Mouse (Mus musculus) lung, postnatal 25 days (tissue): Measurements from ENCODE around the gene Ticam1.

Experiments
- DNase-seq: peaks from one replicate; pipeline ENCODE4 v3.0.0; 2022; ENCODE audit warnings: low spot score

The Ticam1 gene

DNA sequence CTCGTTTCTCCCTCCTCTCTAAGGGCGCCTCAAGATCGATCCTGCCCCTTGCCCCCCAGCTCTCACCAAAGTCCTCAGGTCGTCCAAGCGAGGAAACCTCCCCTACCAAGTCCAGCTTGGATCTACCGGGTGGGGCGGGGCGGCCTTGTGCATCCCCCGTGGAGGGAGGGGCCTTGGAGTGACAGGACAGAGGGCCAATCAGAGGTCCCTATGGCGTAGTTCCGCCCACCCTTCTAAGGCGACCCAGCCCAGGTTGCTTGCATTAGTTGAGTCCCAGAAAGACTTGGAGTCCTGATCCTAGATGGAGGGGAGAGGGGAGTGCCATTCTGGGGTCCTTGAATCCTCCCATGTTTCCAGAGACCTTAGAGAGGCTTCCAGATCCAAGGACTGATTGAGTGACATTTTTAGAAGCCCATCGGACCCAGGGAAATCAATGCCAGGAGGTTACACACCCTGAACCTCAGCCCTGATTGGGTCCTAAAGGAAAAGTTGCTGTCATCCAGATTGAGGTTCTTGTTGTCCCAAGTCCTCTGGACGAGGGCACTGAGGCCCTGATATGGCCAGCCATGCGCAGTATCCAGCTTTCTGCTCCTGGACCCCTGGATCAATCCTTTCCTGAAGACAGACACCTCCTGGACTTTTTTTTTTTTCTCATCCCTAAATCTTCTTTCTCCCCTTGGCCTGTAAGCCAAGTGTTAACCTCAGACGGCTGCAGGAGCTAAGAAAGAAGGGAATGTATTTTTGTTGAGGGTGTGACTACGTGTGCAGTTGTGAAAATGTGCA, 14.0 kb upstream of the Ticam1 start:
- DNase-seq = peak; percentile 98

DNA sequence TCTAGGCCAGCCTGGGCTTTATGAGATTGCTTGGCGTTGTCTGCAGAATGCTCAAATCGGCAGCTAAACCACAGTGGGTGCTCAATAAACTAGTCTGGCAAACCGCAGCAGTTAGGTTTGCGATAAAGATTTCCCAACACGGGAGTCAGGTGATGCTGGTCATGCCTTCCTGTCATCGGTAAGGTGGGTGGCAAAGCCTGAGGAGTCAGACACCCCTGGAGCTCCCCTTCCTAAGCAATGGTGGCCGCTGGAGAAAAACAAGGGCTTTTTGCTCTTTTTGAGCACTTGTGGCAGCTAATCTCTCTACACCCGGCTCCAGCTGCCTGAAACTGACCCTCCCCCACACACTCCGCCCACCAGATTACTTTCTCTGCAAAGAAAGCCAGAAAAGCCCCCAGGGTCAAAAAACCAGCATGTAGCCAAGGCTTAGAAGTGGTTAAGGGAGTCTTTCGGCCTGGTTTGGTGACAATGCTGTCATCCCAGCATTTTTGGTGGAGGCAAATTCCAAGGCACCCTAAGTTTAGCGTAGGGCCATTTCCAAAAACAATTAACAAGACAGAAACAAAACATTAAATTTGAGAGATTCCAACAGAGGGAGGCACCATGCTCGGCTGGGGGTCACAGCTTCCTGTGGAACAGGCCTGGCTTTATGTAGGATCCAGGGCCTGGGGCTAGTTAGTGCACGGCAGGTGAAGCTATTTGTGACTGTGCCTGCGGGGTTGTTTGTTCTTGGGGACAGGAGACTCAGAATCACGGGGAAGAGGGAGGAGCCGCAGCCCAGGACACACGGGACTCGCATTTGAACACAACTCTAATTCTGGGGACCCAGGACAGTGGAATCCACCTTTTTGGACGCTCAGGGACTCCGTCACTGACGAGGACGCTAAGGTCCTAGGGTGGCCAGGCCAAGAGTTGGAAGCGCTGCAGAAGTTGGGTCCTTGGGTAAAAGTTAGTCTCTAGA, 13.1 kb upstream of the Ticam1 start:
- peak; percentile 72 for DNase-seq

DNA sequence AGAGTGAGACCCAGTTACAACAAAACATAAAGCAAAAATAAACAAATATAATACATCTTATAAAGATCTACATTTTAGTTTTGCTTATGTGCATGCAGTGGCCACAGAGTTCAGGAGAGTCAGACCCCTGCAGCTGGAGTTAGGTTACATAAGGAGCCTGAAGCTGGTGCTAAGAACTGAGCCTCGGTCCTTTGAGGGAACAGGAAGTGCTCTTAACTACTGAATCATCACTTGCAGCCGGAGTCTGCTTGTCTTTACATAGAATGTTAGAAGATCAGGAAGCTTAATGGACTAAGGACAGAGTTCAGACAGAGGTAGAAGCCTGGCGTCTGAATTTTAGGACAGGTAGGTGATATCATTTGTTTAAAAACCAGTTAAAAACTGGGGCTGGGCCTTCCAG, 12.3 kb upstream of the Ticam1 start:
- no peak for DNase-seq

DNA sequence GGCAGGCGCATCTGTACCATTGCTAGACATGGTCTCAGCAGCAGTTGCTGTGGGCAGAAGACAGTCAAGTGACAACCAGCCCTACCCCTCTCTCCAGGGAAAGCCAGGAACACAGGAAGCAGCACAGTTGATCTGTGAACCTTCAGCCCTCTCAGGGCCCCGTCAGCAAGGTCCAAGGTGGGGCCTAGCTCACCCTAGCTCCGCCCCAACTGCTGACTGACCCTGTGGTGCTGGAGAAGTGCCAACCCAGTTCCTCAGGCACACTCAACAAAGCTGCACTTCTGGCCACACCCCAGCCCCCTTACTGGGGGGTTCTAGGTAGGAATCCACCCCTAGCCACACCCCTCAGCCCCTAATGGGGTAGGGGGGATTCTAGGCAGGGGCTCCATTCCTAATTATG, 11.2 kb upstream of the Ticam1 start:
- DNase-seq = peak; percentile 48

DNA sequence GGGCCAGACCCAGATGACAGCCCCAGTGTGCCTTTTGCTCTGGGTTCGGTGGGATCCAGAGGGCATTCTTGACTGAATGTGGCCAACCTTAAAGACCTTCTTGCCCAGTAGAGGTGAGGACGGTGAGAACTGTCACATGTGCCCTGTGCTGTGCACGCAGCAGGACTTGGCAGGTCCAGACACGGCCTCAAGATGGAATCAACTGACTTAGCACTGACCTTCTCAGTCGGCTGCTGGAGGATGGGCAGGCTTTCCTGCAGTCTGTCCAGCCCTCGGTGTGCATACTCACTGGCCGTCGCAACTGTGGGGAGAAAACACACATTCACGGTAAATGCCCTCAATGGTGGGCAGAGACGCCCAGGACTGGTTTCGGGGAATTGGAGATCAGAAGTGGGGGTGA, 9.4 kb upstream of the Ticam1 start:
- no peak for DNase-seq

DNA sequence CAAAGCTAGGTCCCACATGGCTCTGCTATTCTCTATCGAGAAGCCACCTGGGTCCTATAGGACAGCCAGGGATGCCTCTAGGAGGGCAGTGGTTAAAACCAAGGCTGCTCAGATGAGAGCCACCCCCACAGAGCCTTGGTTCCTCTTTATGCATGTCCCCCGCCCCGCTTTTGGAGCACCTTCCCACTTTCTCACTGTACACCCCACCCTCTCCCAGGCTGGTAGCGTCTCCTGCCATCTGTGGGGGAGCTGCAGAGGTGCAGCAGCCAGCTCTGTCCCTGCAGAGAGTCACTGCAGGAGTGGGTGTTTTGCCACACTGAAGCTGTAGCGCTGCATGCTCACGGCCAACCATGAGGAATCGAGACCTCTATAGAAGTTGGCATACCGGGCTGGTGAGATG, 6.7 kb upstream of the Ticam1 start:
- DNase-seq = no peak

DNA sequence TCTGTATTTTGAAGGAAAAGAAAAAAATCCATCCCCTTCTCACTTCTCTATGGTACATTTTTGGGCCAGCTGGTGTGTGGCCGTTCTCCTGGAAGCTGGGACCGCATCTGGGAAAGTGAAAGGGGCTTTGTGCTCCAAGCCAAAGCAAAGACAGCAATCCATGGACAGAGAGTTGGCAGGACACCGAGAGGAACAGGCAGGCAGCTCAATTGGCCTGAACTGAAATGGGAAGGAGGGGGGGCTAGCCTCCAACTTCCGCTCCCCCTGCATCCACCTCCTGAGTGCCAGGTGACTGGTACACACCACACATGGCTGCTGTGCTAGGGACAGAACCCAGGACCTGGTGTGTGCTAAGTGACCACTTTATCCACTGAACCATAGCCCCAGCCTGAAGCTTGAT, 6.2 kb upstream of the Ticam1 start:
- DNase-seq = no peak

DNA sequence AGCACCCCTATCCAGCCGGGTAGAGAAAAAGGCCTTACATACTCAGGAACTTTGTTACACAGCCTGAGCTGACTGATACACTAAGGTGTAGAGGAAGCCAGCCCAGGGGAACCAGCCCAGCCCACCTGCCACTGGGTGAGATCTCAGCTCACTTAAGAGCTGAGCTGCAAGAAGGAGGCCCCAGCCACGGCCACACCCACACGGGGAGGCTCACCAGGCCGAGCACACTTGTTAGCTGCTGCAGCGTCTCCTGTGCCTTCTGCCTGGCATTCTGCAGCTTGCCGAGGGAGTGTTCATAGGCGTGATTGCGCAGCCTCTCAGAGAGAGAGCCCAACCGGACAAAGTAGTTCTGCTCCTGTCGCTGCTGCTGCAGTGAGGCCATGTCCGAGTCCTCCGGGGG, 4.6 kb upstream of the Ticam1 start:
- DNase-seq = no peak

DNA sequence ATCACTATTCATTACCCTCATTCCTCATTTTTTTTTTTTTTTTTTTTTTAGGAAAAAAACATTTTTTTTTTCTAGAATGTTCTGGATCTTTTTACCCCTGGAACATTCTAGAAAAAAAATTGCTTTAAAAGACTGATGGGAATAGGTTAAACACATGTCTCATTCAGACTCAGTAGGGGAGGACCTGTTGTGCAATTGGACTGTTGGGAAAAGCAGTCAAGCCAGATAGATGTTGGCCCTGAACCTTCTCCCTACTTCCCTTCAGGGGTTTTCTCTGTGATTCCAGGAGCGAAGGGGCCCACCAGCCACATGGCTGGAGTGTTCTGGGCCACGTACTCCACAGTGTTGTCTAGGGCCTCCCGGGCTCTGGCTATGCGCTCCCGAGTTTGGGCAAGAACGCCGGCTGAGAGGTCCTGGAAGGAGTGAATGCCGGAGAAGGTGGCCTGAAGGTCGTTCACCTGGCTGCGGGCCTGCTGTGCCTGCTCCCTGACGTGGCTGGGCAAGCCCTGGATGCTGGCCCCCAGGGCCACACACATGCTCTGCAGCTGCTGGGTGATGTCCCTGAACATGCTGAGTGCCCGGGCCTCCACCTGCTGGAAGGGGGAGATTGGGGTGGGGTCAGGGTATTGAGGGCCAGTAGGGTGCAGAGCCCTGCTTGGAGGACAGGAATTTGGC, 3.0 kb upstream of the Ticam1 start:
- no peak for DNase-seq

DNA sequence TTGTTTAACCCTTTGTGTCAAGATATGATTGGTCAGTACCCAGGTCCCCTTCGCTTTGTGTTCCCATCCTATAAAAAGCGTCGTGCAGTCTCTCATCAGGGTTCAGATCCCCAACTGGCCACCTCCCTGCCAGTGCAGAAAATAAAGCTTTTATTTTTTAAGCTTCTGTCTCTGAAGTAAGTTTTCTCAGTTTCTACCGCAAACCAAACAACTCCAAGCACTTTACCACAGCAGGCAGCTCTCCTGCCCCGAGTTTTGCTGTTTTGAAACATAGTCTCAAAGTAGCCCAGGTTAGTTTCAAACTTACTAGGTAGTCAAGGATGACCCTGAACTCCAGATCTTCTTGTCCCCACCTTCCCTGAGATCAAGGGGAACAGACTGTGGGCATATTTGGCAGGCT, 1.8 kb upstream of the Ticam1 start:
- no peak for DNase-seq

DNA sequence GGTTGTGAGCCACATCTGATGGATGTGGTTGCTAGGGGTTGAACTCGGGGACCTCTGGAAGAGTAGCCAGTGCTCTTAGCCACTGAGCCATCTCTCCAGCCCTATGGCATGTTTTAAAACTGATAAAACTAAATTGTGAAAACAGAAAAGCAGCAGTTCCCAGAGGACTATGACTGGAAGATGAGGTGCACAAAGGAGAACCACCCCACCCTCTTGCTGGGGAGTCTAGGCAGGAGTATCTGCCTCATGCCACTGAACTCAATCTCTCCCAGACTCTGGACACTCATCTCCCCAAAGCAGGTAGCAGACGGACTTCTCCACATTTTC, 944 bp upstream of the Ticam1 start:
- DNase-seq = no peak

DNA sequence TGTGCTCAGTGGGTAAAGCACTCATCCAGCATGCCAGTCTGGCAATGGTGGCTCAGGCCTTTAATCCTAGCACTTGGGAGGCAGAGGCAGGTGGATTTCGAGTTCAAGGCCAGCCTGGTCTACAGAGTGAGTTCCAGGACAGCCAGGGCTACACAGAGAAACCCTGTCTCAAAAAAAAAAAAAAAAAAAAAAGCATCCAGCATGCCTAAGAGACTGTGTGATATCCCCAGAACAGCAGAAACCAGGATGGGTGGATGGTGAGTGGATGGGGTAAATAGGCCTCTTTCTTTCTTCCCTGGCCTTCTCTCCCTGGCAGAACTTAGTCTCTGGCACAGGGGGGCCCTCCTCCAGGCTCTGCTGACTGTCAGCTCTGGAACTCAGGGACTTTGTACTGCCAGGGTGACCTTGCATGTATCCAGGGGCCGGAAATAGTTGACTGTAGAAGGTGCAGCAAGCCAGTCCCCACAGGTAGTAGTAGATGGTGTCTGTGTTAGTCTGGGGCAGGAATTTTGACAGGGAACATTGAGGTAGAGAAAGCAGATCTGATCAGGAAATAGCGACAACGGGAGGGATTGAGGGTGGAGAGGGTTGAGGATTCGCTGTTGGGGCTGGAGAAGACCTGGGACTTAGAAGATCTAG, 625 bp downstream of the Ticam1 start:
- no peak for DNase-seq

DNA sequence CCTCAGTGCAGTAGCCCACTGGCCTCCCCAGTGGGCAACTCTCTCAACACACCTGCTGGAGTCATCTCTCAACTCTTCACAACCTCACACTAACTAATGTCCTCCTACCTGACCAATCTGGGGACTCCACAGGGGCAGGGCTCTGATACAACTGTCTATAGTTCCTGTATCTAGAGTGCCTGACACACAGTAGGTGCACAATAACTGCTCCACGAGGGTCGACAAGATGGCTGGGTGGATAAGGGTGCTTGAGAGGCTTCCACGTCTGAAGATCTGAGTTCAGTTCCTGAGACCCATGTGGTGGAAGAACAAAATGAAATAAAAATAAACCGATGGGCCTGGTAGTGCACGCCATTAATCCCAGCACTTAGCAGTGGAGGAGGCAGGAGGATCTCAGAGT, 2.6 kb downstream of the Ticam1 start:
- DNase-seq = no peak

DNA sequence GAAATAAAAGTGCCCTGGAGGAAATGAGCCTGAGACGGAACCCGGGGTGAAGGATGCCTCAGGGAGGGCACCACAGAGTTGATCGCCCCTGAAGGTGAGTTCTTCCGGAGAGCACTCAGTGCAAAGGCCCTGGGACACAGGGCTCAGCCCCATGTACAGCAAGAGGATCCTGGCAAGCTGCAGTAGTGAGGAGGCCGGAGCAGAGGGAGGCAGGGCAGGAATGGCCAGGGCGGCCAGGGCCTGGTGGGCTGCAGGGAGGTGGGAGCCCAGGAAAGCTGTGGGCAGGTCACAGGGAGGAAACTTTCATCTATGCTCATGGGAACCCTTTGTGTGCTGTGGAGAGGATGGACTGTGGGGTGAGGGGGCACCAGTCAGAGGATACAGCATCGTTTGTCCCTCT, 3.1 kb downstream of the Ticam1 start:
- no peak for DNase-seq

DNA sequence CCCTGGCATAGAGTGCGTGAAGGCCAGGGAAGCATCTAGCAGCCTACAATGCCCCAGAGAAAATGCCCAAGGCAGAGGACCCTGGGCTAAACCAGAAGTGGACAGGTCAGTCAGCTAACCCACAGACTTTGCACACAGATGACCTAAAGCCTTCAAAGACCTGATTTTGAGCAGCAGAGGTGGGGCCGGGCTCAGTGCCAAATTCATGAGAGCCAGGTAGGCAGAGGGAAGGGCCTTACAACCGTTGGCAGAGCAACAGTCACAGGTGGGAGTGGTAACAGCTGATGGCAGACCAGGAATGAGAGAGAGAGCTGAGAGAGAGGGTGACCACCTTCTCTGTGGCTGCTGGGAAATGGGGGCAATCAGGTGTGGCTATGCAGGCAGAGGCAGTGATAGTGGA, 3.9 kb downstream of the Ticam1 start:
- peak; percentile 55 for DNase-seq

DNA sequence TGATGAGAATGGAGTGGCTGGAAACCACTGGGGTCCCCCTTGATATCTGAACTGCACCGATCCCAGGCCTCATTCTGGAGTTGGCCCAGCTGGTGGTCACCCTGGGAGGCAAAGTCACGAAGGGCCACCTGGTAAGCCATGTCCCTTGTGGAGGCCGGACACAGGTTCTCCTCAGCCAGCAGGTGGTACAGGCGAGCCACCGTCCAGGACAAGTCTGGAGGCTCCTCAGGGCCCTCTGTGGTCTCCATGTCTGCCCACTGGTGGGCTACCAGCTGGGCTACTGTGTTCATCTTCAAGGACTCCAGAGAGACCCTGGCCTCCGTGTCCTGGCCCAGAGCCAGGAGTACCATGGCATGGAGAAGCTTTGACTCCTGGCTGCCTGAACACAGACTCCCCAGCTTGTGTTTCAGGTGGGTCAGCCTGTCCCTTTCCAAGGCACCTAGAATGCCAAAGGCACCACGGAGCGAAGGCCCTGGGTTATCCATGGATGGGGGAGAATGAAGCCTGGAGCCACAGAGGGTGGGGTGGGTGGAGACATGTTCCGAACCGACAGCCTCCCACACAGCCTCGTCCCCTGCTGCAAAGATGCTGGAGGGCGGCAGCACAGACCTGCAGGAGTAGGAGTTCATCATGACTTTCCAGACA, 4.9 kb downstream of the Ticam1 start:
- DNase-seq = no peak

DNA sequence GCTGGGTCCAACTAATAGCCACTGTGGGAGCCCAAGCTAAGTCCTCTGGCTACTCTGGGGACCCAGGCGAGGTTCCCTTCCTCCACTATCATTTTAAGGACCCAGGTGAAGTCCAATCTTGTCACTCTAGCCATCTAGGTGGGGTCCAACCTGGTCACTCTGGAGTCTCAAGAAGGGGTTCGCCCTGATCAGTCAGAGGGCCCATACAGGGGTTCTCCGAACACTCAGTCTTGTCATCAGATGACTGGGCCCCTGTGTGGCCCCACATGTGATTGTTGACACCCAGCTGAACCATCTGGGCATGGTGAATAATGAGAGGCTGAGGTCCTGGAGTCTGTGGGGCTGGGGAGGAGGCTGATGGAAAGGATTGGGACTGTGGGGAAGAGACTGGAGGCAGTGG, 6.8 kb downstream of the Ticam1 start:
- DNase-seq = no peak

DNA sequence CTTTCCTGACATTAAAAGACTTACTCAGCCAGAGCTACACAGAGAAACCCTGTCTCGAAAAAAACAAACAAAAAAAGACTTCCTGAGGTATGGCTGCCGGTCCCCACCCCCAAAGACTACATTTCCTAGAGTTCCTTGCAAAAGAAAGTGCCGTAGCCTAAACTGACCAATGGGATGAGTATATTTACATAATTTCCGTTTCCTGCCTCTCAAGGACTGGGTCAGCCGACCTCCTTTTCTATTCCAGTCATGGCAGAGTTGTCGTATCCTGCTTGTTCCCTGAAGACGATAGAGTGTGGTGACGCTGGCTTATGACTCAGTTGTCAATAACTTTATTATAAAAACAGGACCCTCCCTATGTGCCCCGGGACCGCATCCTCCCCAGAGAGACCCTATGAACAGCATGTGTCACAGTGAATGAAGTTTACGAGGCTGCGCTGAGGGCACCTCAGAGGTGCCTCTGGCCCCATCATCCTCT, 7.4 kb downstream of the Ticam1 start:
- peak; percentile 90 for DNase-seq

DNA sequence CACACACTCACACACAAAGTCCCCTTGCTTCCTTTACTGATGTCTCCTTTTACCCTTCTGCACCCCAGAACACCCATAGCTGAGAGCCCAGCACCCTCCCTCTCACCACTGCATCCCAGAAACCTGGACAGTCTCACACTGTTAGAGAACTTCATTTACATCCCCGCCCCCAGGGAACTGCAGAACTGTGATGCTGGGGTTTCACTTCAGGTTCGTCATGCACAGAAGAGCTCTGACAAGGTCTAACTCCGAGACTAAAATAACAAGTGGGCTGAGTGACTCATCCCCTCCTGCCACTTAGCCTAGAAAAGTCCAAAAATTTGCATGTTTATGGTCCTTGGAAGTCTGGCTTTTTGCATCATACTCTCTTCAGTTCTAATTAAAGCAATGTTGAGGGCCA, 10.3 kb downstream of the Ticam1 start:
- DNase-seq = peak; percentile 56

DNA sequence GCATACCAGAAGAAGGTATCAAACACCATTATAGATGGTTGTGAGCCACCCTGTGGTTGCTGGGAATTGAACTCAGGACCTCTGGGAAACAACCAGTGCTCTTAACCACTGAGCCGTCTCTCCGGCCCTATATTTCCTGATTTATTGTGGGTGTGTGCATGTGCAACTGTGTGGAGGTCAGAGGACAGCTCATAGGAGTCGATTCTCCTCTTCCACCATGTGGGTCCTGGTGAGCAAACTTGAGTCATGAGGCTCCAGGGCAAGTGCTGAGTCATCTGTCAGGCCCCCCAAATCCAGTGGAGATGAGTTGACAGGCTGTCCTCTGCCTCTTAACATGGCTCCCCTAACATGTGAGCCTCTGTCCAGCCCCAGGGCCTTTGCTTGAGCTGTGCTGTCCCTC, 10.7 kb downstream of the Ticam1 start:
- DNase-seq = no peak

DNA sequence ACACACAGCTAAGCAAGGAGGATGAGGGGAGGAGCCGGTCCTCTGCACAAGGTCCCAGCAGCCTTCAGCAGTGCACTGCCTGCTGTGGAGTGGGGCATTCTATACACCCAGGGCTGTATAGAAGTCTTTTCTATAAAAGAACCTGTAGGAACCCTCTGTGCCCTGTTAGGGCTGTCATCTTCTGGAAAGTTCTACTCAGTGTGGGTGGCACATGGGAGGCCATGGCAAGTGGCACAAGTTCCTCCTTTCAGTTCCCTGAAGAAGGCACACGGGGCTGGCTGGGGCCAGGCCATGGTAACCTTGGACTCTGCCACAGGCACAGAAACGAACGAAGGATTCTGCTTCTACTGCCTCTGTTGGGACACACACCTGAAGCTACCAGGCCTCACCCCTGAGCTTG, 11.6 kb downstream of the Ticam1 start:
- DNase-seq = no peak

DNA sequence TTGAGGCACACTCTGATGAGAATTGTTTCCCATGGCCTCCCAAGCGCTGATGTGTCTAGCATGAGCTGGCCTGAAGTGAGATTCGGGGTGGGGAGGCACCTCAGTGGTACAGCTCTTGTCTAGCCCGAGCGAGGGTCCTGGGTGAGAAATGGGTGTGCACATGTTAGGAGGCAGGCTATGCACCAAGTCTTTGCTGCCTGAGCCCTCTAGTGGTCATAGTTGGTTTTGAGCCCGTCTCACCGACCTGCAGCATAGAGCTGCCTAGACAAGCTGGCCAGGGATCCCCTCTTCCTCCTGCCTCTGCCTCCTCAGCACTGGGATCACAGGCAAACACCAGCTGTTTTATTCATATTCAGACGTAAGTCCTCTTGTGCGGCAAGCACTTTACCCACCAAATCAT, 12.6 kb downstream of the Ticam1 start:
- peak; percentile 85 for DNase-seq
